Mouse (Mus musculus): ENCODE measurements around the gene Ipp. TPM values are rescaled to one million over a fixed set of nuclear protein-coding genes. Genes with fewer than 3 reads are reported as not detected.

The Ipp gene
- 18.4 and 20.7 TPM in 2 replicates for polyA plus RNA-seq (2015; fragmentation: Nextera tagmentation; extraction: Ambion mirVana)

DNA sequence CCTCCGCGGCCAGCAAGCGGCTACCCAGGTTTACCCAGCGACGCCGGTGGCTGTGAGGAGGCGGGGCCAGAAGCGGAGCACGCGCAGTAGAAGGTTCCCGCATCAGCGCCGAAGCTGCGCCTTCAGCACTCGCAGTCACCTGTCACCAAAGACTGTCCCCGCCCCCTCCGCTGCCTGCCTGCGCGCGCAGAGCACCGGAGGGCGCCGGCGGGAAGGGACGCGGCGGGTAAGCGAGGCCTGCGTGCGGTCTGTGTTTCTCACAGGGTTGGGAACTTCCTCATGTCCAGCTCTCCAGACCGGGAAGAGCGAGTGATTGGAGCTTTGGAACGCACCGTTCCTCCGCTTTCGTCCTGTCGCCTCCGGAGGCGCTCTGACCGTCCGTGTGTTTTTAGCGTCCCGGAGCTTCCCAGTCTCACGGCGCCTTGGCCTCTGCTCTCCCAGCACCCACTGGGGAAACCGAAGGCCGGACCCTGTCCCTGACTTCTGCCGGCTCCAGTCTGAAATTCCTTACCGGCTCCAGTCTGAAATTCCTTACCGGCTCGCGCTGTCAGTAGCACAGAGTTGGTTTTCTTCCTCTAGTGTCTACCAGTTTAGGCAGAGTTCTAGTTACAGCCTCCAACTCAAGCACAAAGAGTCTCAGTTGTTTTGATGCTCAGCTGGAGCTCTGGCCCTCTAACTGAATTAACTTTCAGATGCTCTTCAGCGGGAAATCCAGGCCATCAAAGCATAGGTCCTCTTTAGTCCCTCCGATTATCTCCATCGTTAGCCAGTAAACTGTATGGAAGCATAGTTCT, at the start of gene Ipp:
Gene Ipp (plus strand): TSS at position 125 of the 794 bp plus-strand sequence.
- Histone ChIP-seq H3K9me3 (ENCODE audit: control insufficient read depth, low read length) (no peaks in the 10 kb centered on the region), H3K27me3 (replicated peaks; ENCODE audit: control insufficient read depth, insufficient read depth, low read length) (no peaks in the 10 kb centered on the region), H3K4me2 (ENCODE audit: low read length) (peak within 1 kb of the TSS; percentile 71), H3K9ac (replicated peaks; ENCODE audit: low read depth, low read length) (peak within 1 kb of the TSS; percentile 68), H3K27ac (ENCODE audit: low read length) (peak within 1 kb of the TSS; percentile 89), H3K4me1 (replicated peaks; ENCODE audit: control insufficient read depth, insufficient read depth, low read length) (peaks cover 13% of the 10 kb centered on the region), H3K4me3 (replicated peaks; ENCODE audit: low read length) (peak within 1 kb of the TSS; percentile 79), H3K36me3 (ENCODE audit: control insufficient read depth, insufficient read depth) (no peaks in the 10 kb centered on the region)
- WGBS: under 1% methylated on average over 55 of the region's 55 CpGs
- peak; percentile 100 for ATAC-seq

GRCm38 (mm10) chr4:116461943-116462342, 45.4 kb upstream of the Ipp start:
- no peak for ATAC-seq
- WGBS: 96% methylated on average over 3 of the region's 3 CpGs
- Histone ChIP-seq H3K9me3 (ENCODE audit: control insufficient read depth, low read length) (no peaks in the 10 kb centered on the region), H3K9ac (replicated peaks; ENCODE audit: low read depth, low read length) (no peak overlapping the region), H3K4me1 (replicated peaks; ENCODE audit: control insufficient read depth, insufficient read depth, low read length) (peaks cover 20% of the 10 kb centered on the region), H3K27ac (ENCODE audit: low read length) (no peak overlapping the region), H3K4me3 (replicated peaks; ENCODE audit: low read length) (no peak overlapping the region), H3K4me2 (ENCODE audit: low read length) (no peak overlapping the region), H3K36me3 (ENCODE audit: control insufficient read depth, insufficient read depth) (no peaks in the 10 kb centered on the region), H3K27me3 (replicated peaks; ENCODE audit: control insufficient read depth, insufficient read depth, low read length) (no peaks in the 10 kb centered on the region)

DNA sequence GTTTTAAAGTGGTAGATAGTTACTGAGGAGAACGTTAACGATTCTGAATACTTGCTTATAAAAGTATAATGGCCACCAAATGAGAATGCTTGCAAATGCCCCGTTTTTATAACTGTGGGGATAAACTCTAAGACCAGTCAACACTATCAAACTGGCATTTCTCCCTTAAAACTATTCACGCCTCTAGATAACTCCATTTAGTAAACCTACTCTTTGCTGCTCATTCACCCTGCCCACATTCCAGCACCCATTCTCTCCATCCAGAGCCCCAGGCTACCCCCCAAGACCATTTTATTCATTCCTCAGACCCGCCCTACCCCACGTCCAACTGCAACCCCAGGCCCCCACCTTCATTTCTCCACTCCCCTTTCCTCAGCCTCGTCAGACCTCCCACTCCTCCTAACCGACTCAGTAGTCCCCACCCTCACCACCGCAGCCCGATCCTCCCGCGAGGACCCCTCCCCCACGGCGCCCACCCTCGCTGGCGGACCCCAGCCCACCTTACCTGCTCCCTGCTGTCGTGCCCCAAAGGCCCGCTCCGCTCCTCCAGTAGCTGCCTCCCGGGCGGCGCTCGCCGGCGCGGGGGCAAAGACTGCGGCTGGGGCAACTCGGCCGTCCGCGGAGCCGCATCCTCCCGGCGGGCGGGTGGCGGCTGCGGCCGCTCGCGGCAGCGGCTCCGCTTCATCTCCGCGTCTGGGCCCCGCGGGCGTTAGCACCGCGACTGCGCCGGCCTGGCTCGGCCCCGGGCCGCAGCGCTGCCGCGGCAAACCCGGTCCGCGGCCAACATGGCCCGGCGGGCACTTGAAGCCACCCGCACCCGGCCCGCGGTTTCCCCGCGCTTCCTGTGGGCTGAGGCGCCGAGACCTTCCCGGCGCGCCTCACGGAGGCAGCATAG, 43.9 kb upstream of the Ipp start:
- peak overlapping the region; percentile 71 for H3K4me3 ChIP-seq (replicated peaks; ENCODE audit: low read length)
- no peaks in the 10 kb centered on the region for H3K36me3 ChIP-seq (ENCODE audit: control insufficient read depth, insufficient read depth)
- WGBS: 1% methylated on average over 55 of the region's 74 CpGs
- H3K9ac ChIP-seq (replicated peaks; ENCODE audit: low read depth, low read length): peak overlapping the region; percentile 80
- peak overlapping the region; percentile 91 for H3K27ac ChIP-seq (ENCODE audit: low read length)
- peak overlapping the region; percentile 77 for H3K4me2 ChIP-seq (ENCODE audit: low read length)
- H3K27me3 ChIP-seq (replicated peaks; ENCODE audit: control insufficient read depth, insufficient read depth, low read length): no peaks in the 10 kb centered on the region
- 0 out of 2 replicates have a peak, but pooled peaks cover 2% of the 10 kb centered on the region for H3K9me3 ChIP-seq (ENCODE audit: control insufficient read depth, low read length)
- H3K4me1 ChIP-seq (replicated peaks; ENCODE audit: control insufficient read depth, insufficient read depth, low read length): peaks cover 20% of the 10 kb centered on the region
- peak; percentile 72 for ATAC-seq

GRCm38 (mm10) chr4:116464126-116464981, 43.0 kb upstream of the Ipp start, which contains the start of gene Mast2:
Gene Mast2 (minus strand): TSS chr4:116464183.
- Histone ChIP-seq H3K4me2 (ENCODE audit: low read length) (peak within 1 kb of the TSS; percentile 77), H3K36me3 (ENCODE audit: control insufficient read depth, insufficient read depth) (no peaks in the 10 kb centered on the region), H3K27ac (ENCODE audit: low read length) (peak within 1 kb of the TSS; percentile 91), H3K4me3 (replicated peaks; ENCODE audit: low read length) (peak within 1 kb of the TSS; percentile 71), H3K4me1 (replicated peaks; ENCODE audit: control insufficient read depth, insufficient read depth, low read length) (peaks cover 20% of the 10 kb centered on the region), H3K27me3 (replicated peaks; ENCODE audit: control insufficient read depth, insufficient read depth, low read length) (no peaks in the 10 kb centered on the region), H3K9ac (replicated peaks; ENCODE audit: low read depth, low read length) (peak within 1 kb of the TSS; percentile 80), H3K9me3 (ENCODE audit: control insufficient read depth, low read length) (0 out of 2 replicates have a peak, but pooled peaks cover 2% of the 10 kb centered on the region)
- under 1% methylated on average over 61 of the region's 68 CpGs for WGBS
- ATAC-seq: peak; percentile 89

DNA sequence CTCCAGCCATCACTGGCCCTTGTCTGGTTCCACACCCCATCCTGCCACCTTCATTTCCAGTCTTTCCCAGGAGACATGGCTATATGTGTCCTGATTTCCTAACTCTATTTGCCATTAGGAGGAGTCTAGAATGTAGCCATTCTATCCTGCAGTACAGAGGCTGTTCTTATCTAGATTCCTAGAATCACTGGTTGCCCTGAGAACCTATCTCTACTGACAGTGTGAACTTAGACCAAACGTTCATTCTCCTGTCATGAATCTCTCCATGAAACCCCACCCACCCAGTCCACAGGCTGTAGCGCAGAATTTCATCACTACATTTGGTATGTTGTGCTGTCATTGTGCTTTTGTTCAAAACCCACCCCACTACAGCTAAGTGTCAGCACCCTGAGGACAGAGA, 26.0 kb upstream of the Ipp start:
- Histone ChIP-seq H3K27ac (ENCODE audit: low read length) (no peak overlapping the region), H3K4me3 (replicated peaks; ENCODE audit: low read length) (no peak overlapping the region), H3K4me1 (replicated peaks; ENCODE audit: control insufficient read depth, insufficient read depth, low read length) (no peaks in the 10 kb centered on the region), H3K9ac (replicated peaks; ENCODE audit: low read depth, low read length) (no peak overlapping the region), H3K9me3 (ENCODE audit: control insufficient read depth, low read length) (no peaks in the 10 kb centered on the region), H3K4me2 (ENCODE audit: low read length) (no peak overlapping the region), H3K27me3 (replicated peaks; ENCODE audit: control insufficient read depth, insufficient read depth, low read length) (no peaks in the 10 kb centered on the region), H3K36me3 (ENCODE audit: control insufficient read depth, insufficient read depth) (no peaks in the 10 kb centered on the region)
- WGBS: 71% methylated on average over 2 of the region's 2 CpGs
- ATAC-seq: no peak

DNA sequence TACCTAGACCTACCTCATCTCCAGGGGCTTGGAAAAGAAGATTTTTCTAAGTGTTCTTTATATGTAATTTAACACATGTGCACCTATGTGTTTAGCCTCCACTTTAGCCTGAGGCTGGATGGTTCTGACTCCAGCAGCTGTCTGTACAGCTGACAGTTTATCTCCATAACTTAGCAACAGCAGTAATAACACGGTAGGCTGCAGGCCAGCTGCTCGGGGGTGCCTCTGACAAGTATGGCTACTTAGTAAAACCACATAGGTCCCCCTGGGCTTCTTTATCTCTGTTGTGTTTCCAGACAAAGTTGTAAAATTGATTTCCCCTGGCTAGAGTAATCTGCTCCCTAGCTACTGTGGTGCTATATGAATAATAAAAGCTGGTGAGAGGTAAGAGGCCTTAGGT, 23.9 kb upstream of the Ipp start:
- H3K36me3 ChIP-seq (ENCODE audit: control insufficient read depth, insufficient read depth): no peaks in the 10 kb centered on the region
- H3K4me2 ChIP-seq (ENCODE audit: low read length): no peak overlapping the region
- H3K27me3 ChIP-seq (replicated peaks; ENCODE audit: control insufficient read depth, insufficient read depth, low read length): no peaks in the 10 kb centered on the region
- no peak overlapping the region for H3K27ac ChIP-seq (ENCODE audit: low read length)
- no peak overlapping the region for H3K4me3 ChIP-seq (replicated peaks; ENCODE audit: low read length)
- WGBS: 50% methylated on average over 2 of the region's 2 CpGs
- ATAC-seq: no peak
- no peaks in the 10 kb centered on the region for H3K9me3 ChIP-seq (ENCODE audit: control insufficient read depth, low read length)
- no peak overlapping the region for H3K9ac ChIP-seq (replicated peaks; ENCODE audit: low read depth, low read length)
- no peaks in the 10 kb centered on the region for H3K4me1 ChIP-seq (replicated peaks; ENCODE audit: control insufficient read depth, insufficient read depth, low read length)

DNA sequence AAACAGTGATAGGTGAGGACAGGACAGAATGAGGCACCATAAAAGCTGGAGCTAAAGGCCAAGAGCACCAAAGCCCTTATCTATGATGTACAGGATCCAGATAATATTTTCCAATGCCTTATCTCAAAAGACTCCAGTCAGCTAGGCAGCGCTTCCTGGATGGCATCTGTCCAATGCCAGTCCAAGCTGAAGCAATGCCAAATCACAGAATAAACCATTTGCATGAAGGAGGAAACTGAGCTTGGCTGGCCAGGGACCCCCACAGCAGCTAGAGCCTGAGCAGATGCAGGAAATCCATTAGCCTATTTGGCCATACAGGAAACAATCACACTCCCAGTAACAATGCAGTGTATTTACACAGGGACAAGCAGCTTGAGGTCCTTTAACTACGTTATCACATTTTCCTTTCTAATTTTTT, 16.2 kb upstream of the Ipp start:
- Histone ChIP-seq H3K4me3 (replicated peaks; ENCODE audit: low read length) (no peak overlapping the region), H3K27ac (ENCODE audit: low read length) (no peak overlapping the region), H3K27me3 (replicated peaks; ENCODE audit: control insufficient read depth, insufficient read depth, low read length) (no peaks in the 10 kb centered on the region), H3K4me2 (ENCODE audit: low read length) (no peak overlapping the region), H3K36me3 (ENCODE audit: control insufficient read depth, insufficient read depth) (no peaks in the 10 kb centered on the region), H3K4me1 (replicated peaks; ENCODE audit: control insufficient read depth, insufficient read depth, low read length) (peaks cover 8% of the 10 kb centered on the region), H3K9ac (replicated peaks; ENCODE audit: low read depth, low read length) (no peak overlapping the region), H3K9me3 (ENCODE audit: control insufficient read depth, low read length) (peaks cover 4% of the 10 kb centered on the region; the same call in 1 of the 2 replicates)
- ATAC-seq: no peak
- WGBS: 49% methylated on average over 2 of the region's 2 CpGs

DNA sequence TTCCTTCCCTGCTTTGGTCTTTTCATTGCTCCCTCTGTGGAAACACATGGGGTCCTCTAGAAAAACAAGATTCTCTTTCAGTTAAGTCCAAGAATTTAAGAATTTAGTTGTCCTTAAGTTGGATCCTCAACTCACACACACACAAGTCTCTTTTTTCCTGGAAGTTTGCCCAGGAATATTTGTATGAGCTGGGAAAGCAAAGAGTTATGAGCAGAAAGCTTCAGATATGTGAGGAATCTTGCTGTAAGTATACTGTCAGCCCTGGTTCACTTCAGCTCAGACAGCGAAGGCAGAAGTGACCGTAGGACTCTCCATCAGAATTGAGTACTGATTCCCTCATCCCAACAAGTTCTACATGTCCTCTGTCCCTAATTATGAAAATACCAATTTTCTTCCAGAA, 15.5 kb upstream of the Ipp start:
- H3K9ac ChIP-seq (replicated peaks; ENCODE audit: low read depth, low read length): no peak overlapping the region
- WGBS: 91% methylated on average over 2 of the region's 2 CpGs
- H3K36me3 ChIP-seq (ENCODE audit: control insufficient read depth, insufficient read depth): no peaks in the 10 kb centered on the region
- H3K4me1 ChIP-seq (replicated peaks; ENCODE audit: control insufficient read depth, insufficient read depth, low read length): peaks cover 8% of the 10 kb centered on the region
- ATAC-seq: no peak
- H3K4me3 ChIP-seq (replicated peaks; ENCODE audit: low read length): no peak overlapping the region
- peaks cover 4% of the 10 kb centered on the region; the same call in 1 of the 2 replicates for H3K9me3 ChIP-seq (ENCODE audit: control insufficient read depth, low read length)
- no peaks in the 10 kb centered on the region for H3K27me3 ChIP-seq (replicated peaks; ENCODE audit: control insufficient read depth, insufficient read depth, low read length)
- H3K27ac ChIP-seq (ENCODE audit: low read length): no peak overlapping the region
- H3K4me2 ChIP-seq (ENCODE audit: low read length): no peak overlapping the region
